Mouse (Mus musculus): ENCODE data around the gene Cyb5r1. TPM values are rescaled to one million over a fixed set of nuclear protein-coding genes. Genes with fewer than 3 reads are reported as not detected.

Cyb5r1 gene
- polyA plus RNA-seq, 1 experiment from 2014 or later = 14.2 TPM

DNA sequence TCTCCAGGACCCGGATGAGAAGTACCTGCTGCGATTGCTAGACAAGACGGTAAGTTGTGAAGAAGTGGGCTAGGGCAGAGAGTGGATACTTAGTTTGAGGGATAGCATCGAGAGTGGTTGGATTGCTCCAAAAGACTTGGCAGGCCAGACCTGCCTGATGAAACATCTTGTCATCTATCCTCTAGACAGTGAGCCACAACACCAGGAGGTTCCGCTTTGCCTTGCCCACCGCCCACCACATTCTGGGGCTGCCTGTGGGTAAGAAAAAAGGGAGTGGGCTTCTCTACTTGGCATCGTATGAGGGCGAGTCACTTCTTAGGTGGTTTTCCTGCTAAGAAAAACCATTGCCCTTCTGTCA, 1.0 kb downstream of the Cyb5r1 start:
- 0 out of 2 replicates have a peak, but pooled peaks cover 12% of the 10 kb centered on the region for H3K36me3 ChIP-seq (ENCODE audit: control insufficient read depth, insufficient read depth, low read length)
- H3K4me1 ChIP-seq (replicated peaks; ENCODE audit: control insufficient read depth, insufficient read depth) = no peaks in the 10 kb centered on the region
- no peaks in the 10 kb centered on the region for H3K9me3 ChIP-seq (ENCODE audit: control insufficient read depth, low read length)
- no peak for DNase-seq (ENCODE audit: low spot score)
- 22% methylated on average over 8 of the region's 8 CpGs for WGBS
- no peak for TF ChIP-seq EP300 (optimal IDR thresholded peaks at IDR 0.05)
- no peak for TF ChIP-seq CTCF (IDR thresholded peaks at IDR 0.05; ENCODE audit: low read depth)
- no peaks in the 10 kb centered on the region for H3K27me3 ChIP-seq (ENCODE audit: control insufficient read depth, insufficient read depth, low read length)
- peak; percentile 55 for ATAC-seq (ENCODE audit: low FRiP score, low TSS enrichment)
- peak overlapping the region; percentile 75 for H3K4me3 ChIP-seq (ENCODE audit: low read depth, low read length)
- peak overlapping the region; percentile 83 for H3K27ac ChIP-seq (replicated peaks)
- H3K4me2 ChIP-seq (replicated peaks; ENCODE audit: low read depth) = peak overlapping the region; percentile 92
- peak overlapping the region; percentile 75 for H3K9ac ChIP-seq (ENCODE audit: low read length)

DNA sequence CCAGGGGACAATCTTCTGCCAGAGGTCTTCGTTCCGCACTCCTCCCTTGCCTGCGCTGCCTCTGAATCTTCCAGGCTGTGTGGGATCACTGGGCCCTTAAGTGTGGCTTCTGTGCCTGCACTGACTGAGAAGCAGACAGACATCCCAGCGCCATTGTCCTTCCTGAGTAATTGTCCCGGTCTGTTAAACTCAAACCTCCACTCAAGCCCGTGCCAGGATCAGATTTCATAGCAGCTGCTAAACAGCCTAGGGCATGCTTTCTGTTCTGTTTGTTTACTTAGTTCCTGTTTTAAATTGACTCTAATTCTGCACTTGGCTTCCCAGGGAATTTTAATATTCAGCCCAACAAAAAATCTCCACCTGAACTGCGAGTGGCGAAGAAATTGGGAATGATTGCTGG, 2.7 kb downstream of the Cyb5r1 start:
- Histone ChIP-seq H3K27ac (replicated peaks) (no peak overlapping the region), H3K9me3 (ENCODE audit: control insufficient read depth, low read length) (no peaks in the 10 kb centered on the region), H3K9ac (ENCODE audit: low read length) (no peak overlapping the region), H3K4me3 (ENCODE audit: low read depth, low read length) (no peak overlapping the region), H3K4me1 (replicated peaks; ENCODE audit: control insufficient read depth, insufficient read depth) (no peaks in the 10 kb centered on the region), H3K36me3 (ENCODE audit: control insufficient read depth, insufficient read depth, low read length) (0 out of 2 replicates have a peak, but pooled peaks cover 12% of the 10 kb centered on the region), H3K27me3 (ENCODE audit: control insufficient read depth, insufficient read depth, low read length) (no peaks in the 10 kb centered on the region), H3K4me2 (replicated peaks; ENCODE audit: low read depth) (no peak overlapping the region)
- no peak for DNase-seq (ENCODE audit: low spot score)
- no peak for ATAC-seq (ENCODE audit: low FRiP score, low TSS enrichment)
- no peak for TF ChIP-seq EP300 (optimal IDR thresholded peaks at IDR 0.05)
- TF ChIP-seq CTCF (IDR thresholded peaks at IDR 0.05; ENCODE audit: low read depth) = no peak
- WGBS = 80% methylated on average over 8 of the region's 8 CpGs

- ATAC-seq (ENCODE audit: low FRiP score, low TSS enrichment) (no peak), DNase-seq (ENCODE audit: low spot score) (no peak)
- Histone ChIP-seq H3K27ac (replicated peaks) (no peak overlapping the region), H3K4me2 (replicated peaks; ENCODE audit: low read depth) (no peak overlapping the region), H3K9ac (ENCODE audit: low read length) (no peak overlapping the region), H3K4me3 (ENCODE audit: low read depth, low read length) (no peak overlapping the region), H3K9me3 (ENCODE audit: control insufficient read depth, low read length) (no peaks in the 10 kb centered on the region), H3K4me1 (replicated peaks; ENCODE audit: control insufficient read depth, insufficient read depth) (peaks cover 5% of the 10 kb centered on the region), H3K36me3 (ENCODE audit: control insufficient read depth, insufficient read depth, low read length) (0 out of 2 replicates have a peak, but pooled peaks cover 12% of the 10 kb centered on the region), H3K27me3 (ENCODE audit: control insufficient read depth, insufficient read depth, low read length) (no peaks in the 10 kb centered on the region)
- peak; percentile 44 for TF ChIP-seq CTCF (IDR thresholded peaks at IDR 0.05; ENCODE audit: low read depth)
- no peak for TF ChIP-seq EP300 (optimal IDR thresholded peaks at IDR 0.05)
- 87% methylated on average over 9 of the region's 9 CpGs for WGBS
These were observed 6.6 kb downstream of the Cyb5r1 start for GRCm38 (mm10) chr1:134411706-134412629.

GRCm38 (mm10) chr1:134414038-134414437, 8.7 kb downstream of the Cyb5r1 start:
- no peaks in the 10 kb centered on the region for H3K27me3 ChIP-seq (ENCODE audit: control insufficient read depth, insufficient read depth, low read length)
- ATAC-seq (ENCODE audit: low FRiP score, low TSS enrichment) (no peak), DNase-seq (ENCODE audit: low spot score) (no peak)
- no peaks in the 10 kb centered on the region for H3K9me3 ChIP-seq (ENCODE audit: control insufficient read depth, low read length)
- peaks cover 8% of the 10 kb centered on the region for H3K4me1 ChIP-seq (replicated peaks; ENCODE audit: control insufficient read depth, insufficient read depth)
- H3K4me3 ChIP-seq (ENCODE audit: low read depth, low read length) = no peak overlapping the region
- H3K4me2 ChIP-seq (replicated peaks; ENCODE audit: low read depth) = no peak overlapping the region; the same call in 1 of the 2 replicates
- peak overlapping the region; percentile 97 for H3K27ac ChIP-seq (replicated peaks)
- H3K36me3 ChIP-seq (ENCODE audit: control insufficient read depth, insufficient read depth, low read length) = 0 out of 2 replicates have a peak, but pooled peaks cover 7% of the 10 kb centered on the region
- 36% methylated on average over 2 of the region's 2 CpGs for WGBS
- TF ChIP-seq EP300 (optimal IDR thresholded peaks at IDR 0.05) = no peak
- TF ChIP-seq CTCF (IDR thresholded peaks at IDR 0.05; ENCODE audit: low read depth) = no peak
- no peak overlapping the region for H3K9ac ChIP-seq (ENCODE audit: low read length)

DNA sequence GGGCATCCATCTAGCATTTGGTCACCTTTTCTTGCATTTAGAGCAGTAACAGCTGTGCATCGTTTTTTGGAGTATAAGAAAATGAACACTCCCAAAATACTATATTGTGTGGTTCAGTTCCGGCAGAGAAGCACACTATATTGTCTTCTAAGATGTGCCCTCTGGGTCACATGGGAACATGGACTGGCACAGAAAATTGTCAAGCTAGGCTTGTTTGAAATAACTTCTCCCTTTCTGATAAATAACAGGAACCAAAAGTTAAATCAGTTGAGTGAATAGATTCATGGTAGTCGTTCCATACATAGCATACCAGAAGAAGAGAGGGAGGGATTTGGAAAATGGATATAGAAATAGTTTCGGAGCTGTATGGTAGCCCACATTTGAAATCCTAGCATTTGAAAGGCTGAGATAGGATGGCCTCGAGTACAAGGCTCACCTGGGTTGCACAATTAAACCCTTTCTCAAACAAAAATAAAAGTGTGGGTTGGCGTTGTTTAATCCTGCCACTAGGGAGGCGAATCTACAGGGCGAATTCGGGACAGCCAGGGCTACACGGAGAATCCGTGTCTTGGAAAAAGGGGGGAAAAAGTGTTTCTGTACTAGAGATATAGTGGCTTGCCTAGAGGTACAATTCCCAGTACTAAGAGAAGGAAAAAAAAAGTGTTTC, 9.3 kb downstream of the Cyb5r1 start:
- peak overlapping the region; percentile 95 for H3K9ac ChIP-seq (ENCODE audit: low read length)
- H3K4me3 ChIP-seq (ENCODE audit: low read depth, low read length) = peak overlapping the region; percentile 92
- peaks cover 9% of the 10 kb centered on the region for H3K4me1 ChIP-seq (replicated peaks; ENCODE audit: control insufficient read depth, insufficient read depth)
- H3K4me2 ChIP-seq (replicated peaks; ENCODE audit: low read depth) = peak overlapping the region; percentile 65
- no peaks in the 10 kb centered on the region for H3K27me3 ChIP-seq (ENCODE audit: control insufficient read depth, insufficient read depth, low read length)
- no peaks in the 10 kb centered on the region for H3K9me3 ChIP-seq (ENCODE audit: control insufficient read depth, low read length)
- 0 out of 2 replicates have a peak, but pooled peaks cover 5% of the 10 kb centered on the region for H3K36me3 ChIP-seq (ENCODE audit: control insufficient read depth, insufficient read depth, low read length)
- peak; percentile 63 for TF ChIP-seq CTCF (IDR thresholded peaks at IDR 0.05; ENCODE audit: low read depth)
- no peak for TF ChIP-seq EP300 (optimal IDR thresholded peaks at IDR 0.05)
- DNase-seq (ENCODE audit: low spot score) (no peak), ATAC-seq (ENCODE audit: low FRiP score, low TSS enrichment) (peak; percentile 43)
- H3K27ac ChIP-seq (replicated peaks) = peak overlapping the region; percentile 97
- 9% methylated on average over 11 of the region's 11 CpGs for WGBS

Measured in stomach, postnatal 0 days (tissue).